Mouse (Mus musculus): ENCODE measurements around the gene Dnah7c.

DNA sequence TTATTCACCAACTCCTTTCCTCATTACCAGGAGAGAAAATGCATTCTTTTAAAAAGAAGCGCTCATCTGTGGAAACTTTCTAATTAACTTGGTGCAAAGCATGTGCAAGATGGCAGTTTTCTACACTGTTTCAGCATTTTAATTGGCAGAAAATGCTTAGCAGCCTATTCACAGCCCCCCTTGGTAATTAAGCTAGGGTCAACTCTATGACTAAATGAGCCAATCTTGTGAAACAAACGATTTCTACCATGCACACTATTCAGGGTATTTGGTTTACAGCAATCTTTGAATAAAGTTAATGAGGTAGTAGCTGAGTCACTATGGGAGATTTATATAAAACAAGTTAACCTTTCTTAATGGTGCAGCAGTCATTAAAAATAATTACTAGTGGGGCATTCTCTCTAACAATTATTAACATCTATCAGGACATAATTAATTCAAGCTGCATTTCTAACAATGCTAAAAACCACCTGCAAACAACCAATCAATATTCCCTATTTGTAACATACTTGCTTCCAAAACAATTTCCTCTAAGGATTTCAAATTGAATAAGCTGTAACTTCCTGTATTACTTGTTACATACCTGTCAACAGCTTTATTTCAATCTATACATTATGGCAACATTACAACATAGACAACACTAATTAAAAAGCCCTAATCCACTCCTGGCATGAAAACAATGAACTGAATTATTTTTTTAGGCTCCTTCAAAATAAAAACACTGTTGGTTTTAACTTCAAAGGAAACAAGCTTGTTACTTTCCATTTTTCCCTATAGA is 404.9 kb downstream of the Dnah7c start:
- no peak for TF ChIP-seq TAL1 (conservative IDR thresholded peaks at IDR 0.05; ENCODE audit: low read depth, low read length)
- TF ChIP-seq CTCF (IDR thresholded peaks at IDR 0.05; ENCODE audit: low read depth, low read length) = no peak
- TF ChIP-seq GATA1 (IDR thresholded peaks at IDR 0.05; ENCODE audit: borderline replicate concordance, low read length) = no peak
- no peak for TF ChIP-seq POLR2AphosphoS5 (IDR thresholded peaks at IDR 0.05; ENCODE audit: insufficient replicate concordance, low read depth, low read length)
